Mouse (Mus musculus): ENCODE measurements around the gene Urgcp.

DNA sequence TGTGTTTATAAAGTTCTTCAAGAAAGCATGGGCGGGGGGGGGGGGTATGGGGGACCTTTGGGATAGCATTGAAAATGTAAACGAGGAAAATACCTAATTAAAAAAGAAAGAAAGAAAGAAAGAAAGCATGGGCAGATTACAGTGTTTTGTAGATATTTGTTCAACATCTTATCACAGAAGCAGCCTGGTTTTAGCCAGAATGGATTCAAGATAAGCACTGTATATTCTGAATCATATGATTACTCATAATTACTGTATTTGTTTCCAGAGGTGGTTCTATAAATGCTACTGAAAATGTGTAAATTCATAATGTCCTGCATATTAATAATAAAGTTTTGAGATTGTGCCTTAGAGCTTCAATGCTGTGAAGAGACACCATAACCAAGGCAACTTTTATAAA is 60.9 kb downstream of the Urgcp start:
- no peak for TF ChIP-seq TAL1 (IDR thresholded peaks at IDR 0.05; ENCODE audit: low read length)
- no peak for TF ChIP-seq GATA1 (IDR thresholded peaks at IDR 0.05; ENCODE audit: low read length)
